Mouse (Mus musculus) erythroblast, embryonic 14.5 days (primary cell): ENCODE measurements around the gene Gpr171.

ENCODE experiments used
- GATA1 ChIP-seq: IDR thresholded peaks from 2 replicates; pipeline ENCODE4 v1.6.1; 2012; ENCODE audit warnings: low read length, inconsistent platforms, mixed read lengths
- TAL1 ChIP-seq: IDR thresholded peaks from 3 replicates; pipeline ENCODE4 v1.6.1; 2012; ENCODE audit warnings: low read length, inconsistent platforms, mixed read lengths

- TF ChIP-seq GATA1 (no peak), TAL1 (no peak)
These were observed 35.7 kb downstream of the Gpr171 start for GRCm38 (mm10) chr3:59065937-59066336.
